Mouse (Mus musculus): ENCODE results near the gene Pdlim4. TPM values are rescaled to one million over a fixed set of nuclear protein-coding genes. Genes with fewer than 3 reads are reported as not detected.

Pdlim4 gene
- total and polyA plus RNA-seq, 3 experiments, result not detected

GRCm38 (mm10) chr11:54016051-54016450 is 52.8 kb downstream of the Pdlim4 start:
- Histone ChIP-seq H3K4me3 (replicated peaks in 1 of 3; ENCODE audit: low read depth in 2 of 3, low read length in 2 of 3, poor library complexity in 1 of 3) (no peak overlapping the region), H3K36me3 (replicated peaks in 1 of 2; ENCODE audit: control insufficient read depth in 1 of 2, insufficient read depth in 1 of 2, low read length in 1 of 2) (no peaks in the 10 kb centered on the region), H3K27me3 (replicated peaks) (peaks cover 14% of the 10 kb centered on the region), H3K9me3 (replicated peaks; ENCODE audit: low read length) (no peaks in the 10 kb centered on the region), H3K27ac (ENCODE audit: insufficient read depth, low read depth) (no peak overlapping the region), H3K4me2 (ENCODE audit: insufficient read depth, low read depth, poor library complexity, severe bottlenecking) (no peak overlapping the region), H3K9ac (ENCODE audit: insufficient read depth, low read depth) (no peak overlapping the region), H3K79me2 (replicated peaks; ENCODE audit: control insufficient read depth, extremely low read depth, insufficient read depth, poor library complexity, severe bottlenecking) (no peaks in the 10 kb centered on the region), H3K4me1 (ENCODE audit: control insufficient read depth in 1 of 2, insufficient read depth in 2 of 2) (no peaks in the 10 kb centered on the region)
- in situ Hi-C loops (cut with MboI; ENCODE audit: low pct_ligation_motif_present, low pct_unique_long_range_greater_than_20kb, low sequenced_read_pairs) (no loop called here), dilution Hi-C loops (cut with MboI; ENCODE audit: extremely low pct_ligation_motif_present, extremely low pct_unique_long_range_greater_than_20kb, low sequenced_read_pairs) (no loop called here)
- no peak for DNase-seq (ENCODE audit: extremely low read depth)
- TF ChIP-seq SMC3 (IDR thresholded peaks at IDR 0.05; ENCODE audit: low read depth, low read length) (no peak), HCFC1 (IDR thresholded peaks at IDR 0.05; ENCODE audit: low read depth, low read length) (no peak), JUND (conservative IDR thresholded peaks at IDR 0.05; ENCODE audit: low read depth, low read length) (no peak), GABPA (IDR thresholded peaks at IDR 0.05; ENCODE audit: insufficient replicate concordance, low read depth, low read length) (no peak), RCOR1 (conservative IDR thresholded peaks at IDR 0.05; ENCODE audit: low read depth, low read length) (no peak), ZC3H11A (IDR thresholded peaks at IDR 0.05; ENCODE audit: low read depth, low read length) (no peak), SIN3A (IDR thresholded peaks at IDR 0.05; ENCODE audit: low read length) (no peak), USF1 (IDR thresholded peaks at IDR 0.05; ENCODE audit: low read depth, low read length) (no peak), BHLHE40 (IDR thresholded peaks at IDR 0.05; ENCODE audit: low read depth, low read length) (no peak), CHD2 (IDR thresholded peaks at IDR 0.05; ENCODE audit: low read length) (no peak), ZMIZ1 (IDR thresholded peaks at IDR 0.05; ENCODE audit: low read depth, low read length) (no peak), MAX (IDR thresholded peaks at IDR 0.05; ENCODE audit: low read length) (no peak), TBP (conservative IDR thresholded peaks at IDR 0.05; ENCODE audit: low read depth, low read length) (no peak), POLR2AphosphoS2 (IDR thresholded peaks at IDR 0.05; ENCODE audit: low read depth, low read length) (no peak), RAD21 (IDR thresholded peaks at IDR 0.05; ENCODE audit: low read depth, low read length) (no peak), PAX5 (IDR thresholded peaks at IDR 0.05; ENCODE audit: low read length) (no peak), KAT2A (IDR thresholded peaks at IDR 0.05; ENCODE audit: insufficient replicate concordance, low read length) (no peak), MYC (IDR thresholded peaks at IDR 0.05; ENCODE audit: low read depth, low read length) (no peak), ELF1 (IDR thresholded peaks at IDR 0.05; ENCODE audit: low read depth, low read length) (no peak), NELFE (IDR thresholded peaks at IDR 0.05; ENCODE audit: low read depth, low read length) (no peak)

- TF ChIP-seq CTCF (conservative IDR thresholded peaks at IDR 0.05 in 1 of 2, IDR thresholded peaks at IDR 0.05 in 1 of 2; ENCODE audit: low read depth in 2 of 2, low read length in 2 of 2) (no peak), ZNF384 (IDR thresholded peaks at IDR 0.05; ENCODE audit: low read depth, low read length) (no peak)
- H3K27ac ChIP-seq (ENCODE audit: insufficient read depth, low read depth), result no peak overlapping the region
- no peaks in the 10 kb centered on the region for H3K79me2 ChIP-seq (replicated peaks; ENCODE audit: control insufficient read depth, extremely low read depth, insufficient read depth, poor library complexity, severe bottlenecking)
- no peak overlapping the region for H3K4me3 ChIP-seq (replicated peaks in 1 of 3; ENCODE audit: low read depth in 2 of 3, low read length in 2 of 3, poor library complexity in 1 of 3)
- H3K9me3 ChIP-seq (replicated peaks; ENCODE audit: low read length), result no peaks in the 10 kb centered on the region
- dilution Hi-C loops (cut with MboI; ENCODE audit: extremely low pct_ligation_motif_present, extremely low pct_unique_long_range_greater_than_20kb, low sequenced_read_pairs), result no loop called here
- H3K4me1 ChIP-seq (ENCODE audit: control insufficient read depth in 1 of 2, insufficient read depth in 2 of 2), result no peaks in the 10 kb centered on the region
- no peak overlapping the region for H3K9ac ChIP-seq (ENCODE audit: insufficient read depth, low read depth)
- no peaks in the 10 kb centered on the region for H3K36me3 ChIP-seq (replicated peaks in 1 of 2; ENCODE audit: control insufficient read depth in 1 of 2, insufficient read depth in 1 of 2, low read length in 1 of 2)
- no peak overlapping the region for H3K4me2 ChIP-seq (ENCODE audit: insufficient read depth, low read depth, poor library complexity, severe bottlenecking)
- DNase-seq (ENCODE audit: extremely low read depth), result no peak
- in situ Hi-C loops (cut with MboI; ENCODE audit: low pct_ligation_motif_present, low pct_unique_long_range_greater_than_20kb, low sequenced_read_pairs), result no loop called here
- peaks cover 8% of the 10 kb centered on the region for H3K27me3 ChIP-seq (replicated peaks)
Observed at GRCm38 (mm10) chr11:54012961-54013360, 55.9 kb downstream of the Pdlim4 start.

Measured in CH12.LX (cell line).